Mouse (Mus musculus) adrenal gland (tissue): ENCODE measurements at regions not wholly inside any gene's neighbourhood (a gene's known extent, or its start where the extent isn't known, plus 50 kb on each side); places are given as distances from the start of the nearest gene placed in this dataset.

Experiments used
- intact Hi-C: fragments of 180-260 bp; cut with DNase I; formaldehyde crosslinking; loops from one replicate; pipeline ENCODE4 v1.15.1; 2025

DNA sequence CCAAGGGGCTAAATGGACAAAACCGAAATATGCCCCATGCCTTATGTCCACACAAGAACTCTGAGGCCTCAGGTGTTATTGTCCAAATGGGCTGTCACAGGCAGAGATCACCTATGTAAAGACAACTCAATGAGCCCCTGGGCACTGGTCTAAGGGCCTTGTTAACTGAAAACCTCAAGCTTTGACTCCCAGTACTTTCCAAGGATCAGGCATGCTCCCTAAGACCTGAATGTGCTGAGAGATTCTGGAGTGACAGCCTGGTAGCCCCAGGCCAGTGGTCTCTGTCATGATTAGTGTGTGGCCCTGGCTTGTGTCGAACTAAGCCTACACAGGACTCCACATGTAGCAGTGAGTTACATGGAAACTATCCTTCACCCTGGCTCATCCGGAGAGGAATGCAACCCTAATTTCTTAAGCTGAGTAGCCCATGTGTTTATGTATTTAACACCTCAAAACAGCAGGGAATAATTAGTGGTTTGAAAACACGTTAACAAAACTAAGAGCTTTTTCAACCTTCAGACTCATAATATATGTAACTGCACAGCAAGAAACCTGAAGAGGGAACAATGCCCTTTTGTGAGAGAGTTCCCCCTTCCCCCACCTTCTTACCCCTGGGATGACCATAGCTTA is 435.3 kb upstream of the Mki67 start:
- intact Hi-C loops = loop anchor here (10.0 kb wide), 1 partner anchor 1173 kb away; no protein-coding TSS in a partner anchor

DNA sequence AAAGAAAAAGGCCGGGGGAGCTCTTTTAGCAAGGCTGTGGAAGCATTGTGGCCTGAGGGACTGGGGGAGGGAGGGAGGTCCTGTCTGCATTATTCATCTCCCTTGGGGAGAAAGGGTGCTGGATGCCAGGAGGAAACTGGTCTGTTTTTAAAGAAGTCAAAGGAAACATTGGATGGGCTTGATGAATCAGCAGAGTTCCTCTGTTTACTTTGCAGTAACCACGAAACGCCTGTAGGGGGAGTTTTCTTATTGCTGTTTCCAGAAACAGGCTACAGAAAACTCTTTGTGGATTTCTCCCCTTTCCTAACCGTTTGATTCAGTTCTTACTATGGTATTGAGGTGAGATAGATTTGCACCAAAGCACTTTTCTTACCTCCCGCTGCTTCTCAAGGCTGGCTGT is 436.3 kb upstream of the Mki67 start:
- intact Hi-C loops = loop anchor here (10.0 kb wide), 1 partner anchor 1172 kb away; no protein-coding TSS in a partner anchor

DNA sequence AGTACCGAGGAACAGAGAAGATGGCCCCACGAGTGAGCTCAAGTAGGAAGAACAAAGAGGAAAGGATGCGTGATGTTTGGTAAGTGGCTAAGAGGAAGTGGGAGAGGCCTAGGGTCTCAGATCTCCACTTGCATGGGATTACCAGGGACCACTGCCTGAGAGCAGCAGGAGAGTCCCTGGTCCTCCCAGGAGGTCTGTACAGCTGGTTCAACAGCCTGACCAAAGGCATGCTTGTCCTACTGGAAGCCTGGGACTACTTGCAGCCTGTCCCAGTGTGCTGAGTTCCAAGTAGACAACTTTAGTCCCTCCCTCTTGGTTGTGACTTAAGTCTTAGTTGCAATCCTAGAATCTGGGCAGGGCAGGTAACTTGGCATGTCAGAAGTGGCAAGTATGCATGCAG is 437.5 kb upstream of the Mki67 start:
- intact Hi-C loops = loop anchor here (10.0 kb wide), 1 partner anchor 1171 kb away; no protein-coding TSS in a partner anchor

DNA sequence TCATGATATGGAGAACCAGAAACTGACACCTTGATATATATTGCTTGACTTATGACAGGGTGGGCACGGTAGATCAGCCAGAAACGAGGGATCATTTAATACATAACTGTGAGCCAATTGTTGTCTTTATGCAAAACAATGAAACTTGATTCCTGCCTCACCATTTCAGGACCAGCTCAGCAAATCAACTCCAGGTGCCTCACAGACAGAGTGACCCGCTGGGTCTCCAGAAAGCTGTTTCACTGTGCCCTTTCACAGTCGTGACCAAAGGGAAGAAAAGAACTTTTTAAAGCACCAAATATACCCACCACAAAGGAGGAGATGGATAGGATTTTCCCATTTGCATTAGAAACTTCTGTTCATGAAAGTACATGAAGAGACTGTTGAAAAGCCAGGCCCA is 443.0 kb upstream of the Mki67 start:
- intact Hi-C loops = loop anchor here (10.0 kb wide), 1 partner anchor 1166 kb away; no protein-coding TSS in a partner anchor

DNA sequence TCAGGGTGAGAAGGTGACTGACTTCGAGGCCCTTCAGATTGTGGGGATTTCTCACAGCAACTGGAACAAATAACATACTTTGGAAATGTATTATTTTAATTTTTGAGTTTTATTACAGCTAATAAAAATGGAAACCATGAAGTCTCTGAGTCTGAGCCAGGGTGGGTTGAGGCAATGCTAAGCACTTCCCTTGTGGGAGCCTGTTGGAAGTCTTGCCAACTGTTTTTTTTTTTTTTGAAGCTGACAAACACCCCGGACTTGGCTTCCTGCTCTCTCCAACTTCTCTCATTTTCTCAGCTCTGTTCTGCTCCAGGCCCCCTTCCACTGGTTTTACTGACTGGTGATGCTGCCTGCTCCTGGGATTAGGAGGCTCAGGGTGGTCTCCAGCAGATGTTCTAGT is 445.4 kb upstream of the Mki67 start:
- intact Hi-C loops = no loop called here

DNA sequence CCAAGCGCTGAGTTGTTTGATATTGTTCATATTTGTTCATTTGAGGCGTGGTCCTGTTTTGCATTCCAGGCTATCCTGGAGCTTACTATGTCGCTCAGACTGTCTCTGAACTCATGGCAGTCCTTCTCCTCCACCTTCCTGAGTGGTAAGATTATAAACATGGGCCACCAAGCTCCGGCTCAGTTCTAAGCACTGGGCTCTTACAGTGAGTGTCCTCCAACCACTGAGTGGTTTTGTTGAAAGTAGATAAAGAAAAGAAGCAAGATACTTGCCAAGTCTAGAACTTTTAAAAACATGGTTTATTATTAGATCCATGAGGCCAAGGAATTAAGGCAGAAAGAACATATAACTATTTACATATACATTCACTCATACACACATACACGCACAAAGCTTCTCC is 448.7 kb upstream of the Mki67 start:
- intact Hi-C loops = no loop called here

DNA sequence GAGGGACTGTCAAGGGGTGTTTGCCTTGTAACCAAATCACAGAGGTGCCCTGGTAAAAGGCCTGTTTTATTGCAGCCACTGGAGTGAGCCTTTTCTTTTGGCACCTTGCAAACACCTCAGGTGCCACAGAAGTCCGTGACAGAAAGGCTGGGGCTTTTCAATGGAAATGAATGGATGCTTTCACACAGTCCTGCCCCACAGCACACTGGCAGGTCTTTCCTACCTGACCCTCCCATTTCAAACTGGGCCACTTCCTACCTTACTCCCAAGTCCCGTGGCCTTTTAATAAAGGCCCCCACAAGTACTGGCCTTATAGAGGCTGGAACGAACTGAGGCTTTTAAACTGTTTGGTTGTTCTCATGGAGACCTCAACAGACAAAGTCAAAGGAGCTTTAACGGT is 453.1 kb upstream of the Mki67 start:
- intact Hi-C loops = no loop called here

DNA sequence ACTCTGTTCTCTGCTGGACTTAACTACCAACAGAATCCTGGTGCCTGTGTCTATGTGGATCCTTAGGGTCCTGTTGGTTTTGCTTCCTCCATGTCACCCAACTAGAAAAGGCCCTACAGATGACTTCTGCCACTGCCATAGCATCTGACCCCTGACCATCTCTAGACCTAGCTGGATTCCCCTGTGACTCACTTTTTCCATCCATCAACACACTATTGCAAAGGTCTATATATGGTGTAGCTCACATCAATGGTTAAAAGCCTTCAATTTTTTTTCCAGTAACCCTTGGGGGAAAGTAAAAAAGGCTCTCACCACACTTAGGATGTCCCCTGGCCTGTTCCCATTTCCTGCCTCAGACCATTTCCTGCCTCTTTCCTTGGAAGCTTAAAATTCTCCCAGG is 460.2 kb upstream of the Mki67 start:
- intact Hi-C loops = no loop called here

DNA sequence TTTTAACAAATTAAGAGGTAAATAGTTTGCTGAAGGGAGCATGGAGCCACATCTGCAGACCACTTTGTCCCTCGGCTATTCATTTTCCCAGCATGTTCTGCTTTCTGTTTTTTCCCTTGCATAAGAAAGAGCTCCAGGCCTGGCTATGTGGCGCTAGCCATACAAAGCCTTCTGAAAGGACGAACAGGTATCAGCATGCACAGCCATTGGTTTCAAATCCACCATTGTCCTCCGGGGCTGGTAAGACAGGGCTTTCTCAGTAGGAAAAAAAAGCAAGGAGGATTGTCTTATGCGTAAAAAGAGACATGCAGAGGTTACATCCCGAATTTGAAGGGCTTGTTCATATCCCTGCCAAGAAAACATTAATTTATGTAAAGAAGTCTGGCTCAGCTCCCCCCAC is 464.8 kb upstream of the Mki67 start:
- intact Hi-C loops = no loop called here

DNA sequence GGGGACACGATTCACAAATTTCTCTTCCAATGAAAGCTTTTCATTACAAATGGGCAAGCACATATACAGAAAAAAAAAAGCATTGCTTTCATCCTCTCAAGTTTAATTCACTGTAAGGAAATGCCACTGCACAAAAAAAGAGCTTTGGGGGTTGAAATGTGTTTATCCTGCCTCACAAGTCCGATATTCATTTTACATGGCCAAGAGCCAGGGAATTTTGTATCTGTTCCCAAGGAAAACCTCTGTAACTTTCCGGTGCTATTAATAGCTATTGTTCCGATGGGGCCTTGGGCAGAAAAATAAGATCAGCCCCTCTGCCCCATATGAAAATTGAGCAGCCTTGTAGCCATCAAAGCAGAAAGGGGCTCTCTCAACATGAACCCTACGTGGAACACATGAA is 465.9 kb upstream of the Mki67 start:
- intact Hi-C loops = no loop called here

DNA sequence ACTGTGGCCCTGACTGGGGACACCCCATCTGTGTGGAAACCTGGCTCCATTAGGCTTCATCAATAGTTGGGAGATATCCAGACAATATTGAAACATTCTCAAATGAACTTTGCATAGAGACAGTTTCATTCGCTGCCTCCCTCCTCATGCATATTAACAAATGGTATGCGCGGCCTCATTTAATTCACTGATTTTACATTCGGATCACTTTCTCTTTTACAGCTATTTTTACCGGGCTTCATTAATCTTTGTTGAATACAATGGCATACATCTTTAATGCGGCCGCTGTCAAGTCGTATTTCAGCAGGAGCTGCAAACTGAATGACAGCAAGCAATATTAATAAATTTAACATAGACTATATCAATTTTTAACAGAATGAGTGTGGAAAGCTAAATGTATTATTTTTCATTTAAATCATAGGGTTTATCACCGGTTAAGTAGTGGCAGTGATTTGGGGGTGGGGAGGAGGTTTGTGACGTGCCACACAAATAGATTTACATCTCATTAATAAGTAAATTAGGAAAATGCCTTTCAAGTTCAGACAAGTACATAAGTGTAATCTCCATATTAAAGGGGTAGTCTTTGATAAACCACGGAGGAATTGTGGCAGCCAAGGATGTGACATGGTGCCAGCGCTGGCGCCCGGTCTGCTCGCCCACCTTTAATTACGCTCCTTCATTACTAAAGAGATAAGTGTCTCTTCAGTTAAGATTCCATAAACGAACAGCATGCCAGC is 480.4 kb upstream of the Mki67 start:
- intact Hi-C loops = no loop called here

DNA sequence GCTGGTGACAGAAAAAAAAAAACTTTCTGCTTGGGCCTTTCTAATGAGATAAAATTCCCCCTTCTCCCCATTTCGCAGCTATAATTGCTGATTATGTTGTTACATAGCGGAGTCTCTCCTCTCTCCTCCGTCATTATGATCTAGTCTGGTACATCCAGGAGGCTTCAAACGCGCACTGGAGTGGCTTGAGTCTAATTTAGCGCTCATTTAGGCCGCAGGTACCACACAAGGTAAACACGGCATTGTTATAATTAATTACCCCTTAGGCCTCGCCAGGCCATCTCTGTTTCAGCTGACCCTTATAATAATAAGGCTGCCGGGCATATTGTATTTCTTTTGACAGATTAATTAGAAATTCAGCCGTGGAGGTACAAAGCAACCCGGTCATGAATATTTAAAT is 492.7 kb upstream of the Mki67 start:
- intact Hi-C loops = no loop called here

DNA sequence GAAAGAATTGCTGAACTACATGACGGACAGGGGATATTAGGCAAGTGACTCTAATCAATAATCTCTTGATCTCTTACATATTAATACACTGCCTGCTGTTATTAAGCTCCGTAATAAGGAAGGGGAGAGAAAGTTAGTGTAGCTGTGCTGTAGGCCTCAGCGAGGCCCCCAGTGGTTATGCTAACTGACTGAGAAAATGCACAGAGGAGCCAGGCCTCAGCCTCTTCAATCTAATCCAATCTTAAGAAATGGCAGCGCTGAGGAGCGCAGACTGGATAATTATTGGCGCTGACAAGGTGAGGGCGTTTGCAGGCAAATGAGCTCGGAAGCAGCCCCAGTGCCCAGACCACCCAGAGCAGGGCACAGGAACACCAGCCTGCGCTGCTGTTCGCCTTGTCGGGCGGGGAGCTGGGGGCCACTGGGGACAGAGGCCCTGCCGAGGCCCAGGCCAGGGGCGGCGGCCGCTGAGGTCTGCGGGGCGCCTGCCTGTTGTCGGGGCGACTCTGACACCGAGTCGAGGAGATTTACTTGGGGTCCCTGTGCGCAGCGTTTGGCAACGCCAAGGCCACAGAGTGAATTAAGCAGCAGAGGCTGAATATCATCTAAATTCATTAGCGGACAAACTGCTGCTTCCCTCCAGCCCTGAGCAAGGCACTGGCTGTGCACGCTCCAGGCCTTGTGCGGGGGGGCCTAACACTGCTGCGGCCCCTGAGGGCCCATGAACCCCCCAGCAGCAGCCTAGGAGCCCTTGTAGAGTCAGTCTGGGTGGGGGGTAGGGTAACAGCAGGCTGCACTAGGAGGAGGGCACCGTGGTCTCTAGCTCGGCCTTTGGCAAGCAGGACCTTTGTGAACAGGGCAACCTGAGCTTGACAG is 493.4 kb upstream of the Mki67 start:
- intact Hi-C loops = no loop called here

DNA sequence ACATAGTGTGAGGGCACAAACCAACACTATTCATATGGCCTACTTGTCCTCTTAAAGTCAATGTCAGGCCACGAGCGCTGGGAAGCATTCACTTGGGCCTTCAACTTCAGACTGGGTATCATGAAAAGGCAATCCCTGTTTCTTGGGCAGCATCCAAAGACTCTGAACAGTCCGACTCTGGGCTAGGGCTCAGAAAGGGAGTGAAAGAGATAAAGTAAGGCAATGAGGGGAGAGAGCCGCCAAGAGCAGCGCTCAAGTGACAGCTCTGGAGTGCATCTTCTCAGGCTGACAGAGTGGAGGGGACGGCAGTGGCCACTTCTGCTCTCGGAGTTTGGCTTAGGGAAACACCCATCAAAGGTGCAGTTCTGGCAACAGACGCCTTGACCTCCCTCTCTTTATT is 496.3 kb upstream of the Mki67 start:
- intact Hi-C loops = no loop called here

DNA sequence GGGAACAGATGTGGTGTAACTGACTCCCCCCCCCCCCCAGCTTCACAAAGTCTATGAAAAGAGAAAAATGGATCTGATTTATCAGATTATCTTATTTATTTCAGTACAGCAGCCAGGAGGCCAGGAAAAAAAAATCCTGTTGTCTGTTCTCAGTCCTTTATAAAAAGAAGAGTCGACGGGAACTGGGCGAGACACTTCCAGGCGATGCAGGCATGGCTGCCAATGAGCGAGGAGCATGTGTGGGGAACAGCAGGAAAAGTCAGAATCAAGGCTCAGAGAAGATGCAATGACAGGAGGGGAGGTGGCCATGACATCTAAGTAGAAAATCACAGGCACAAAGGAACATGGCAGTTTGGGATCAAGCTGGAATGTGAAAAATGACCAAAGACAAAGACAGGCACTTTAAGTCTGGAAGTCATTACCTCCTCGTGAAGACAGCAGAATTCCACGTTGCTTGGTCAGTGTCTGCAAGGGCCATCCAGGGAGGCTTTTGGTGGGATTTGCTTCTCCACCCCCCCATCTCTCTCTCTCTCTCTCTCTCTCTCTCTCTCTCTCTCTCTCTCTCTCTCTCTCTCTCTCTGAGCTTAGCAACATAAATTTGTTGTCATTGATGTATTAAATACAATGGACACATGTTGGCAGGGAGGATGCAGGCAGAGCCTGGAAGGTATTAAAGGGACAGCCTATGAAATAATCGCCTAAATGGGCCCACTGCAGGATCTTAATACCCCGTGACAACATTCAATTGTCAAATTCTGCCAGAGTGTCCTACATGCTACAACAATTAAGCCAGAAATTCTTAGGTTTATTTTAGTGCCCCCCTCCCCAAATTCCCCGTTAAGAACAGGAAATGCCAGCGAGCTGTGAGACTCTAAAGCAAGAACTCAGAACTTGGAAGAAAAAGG is 497.1 kb upstream of the Mki67 start:
- intact Hi-C loops = no loop called here

DNA sequence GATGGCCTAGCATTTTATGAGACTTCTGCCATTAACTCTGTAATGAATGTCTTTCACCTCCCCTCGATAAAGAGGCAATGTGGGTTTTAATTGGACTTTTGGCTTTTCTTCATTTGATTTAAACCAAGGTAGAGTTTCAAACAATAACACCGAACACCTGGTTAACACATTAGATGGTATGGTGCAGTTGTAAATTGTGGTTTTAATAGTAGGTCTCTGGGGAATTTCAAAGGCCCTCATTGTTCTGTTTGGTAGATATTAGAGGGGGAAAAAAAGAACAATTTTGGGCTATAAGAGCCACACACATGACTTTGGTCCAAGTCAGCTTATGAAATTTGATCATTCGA is 497.8 kb upstream of the Mki67 start:
- intact Hi-C loops = no loop called here

DNA sequence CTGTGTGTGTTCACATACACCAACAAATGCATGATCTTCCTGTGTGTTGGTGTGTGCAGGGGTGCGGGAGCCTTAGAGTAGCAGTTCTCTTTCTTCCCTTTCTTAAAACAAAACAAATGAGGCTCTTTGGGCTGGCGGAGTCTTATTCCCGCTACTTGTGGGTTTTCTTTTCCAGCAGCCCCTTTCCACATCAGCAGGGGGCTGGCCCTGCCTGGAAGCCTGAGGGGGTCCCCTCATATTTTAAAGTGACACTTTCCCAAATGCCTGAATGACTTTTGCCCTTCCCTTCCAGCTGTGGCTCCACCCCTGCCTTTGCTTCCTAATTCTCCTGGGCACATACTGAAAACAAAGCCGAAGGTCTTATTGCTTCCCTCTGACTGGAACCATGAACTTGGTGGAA is 498.3 kb upstream of the Mki67 start:
- intact Hi-C loops = no loop called here

DNA sequence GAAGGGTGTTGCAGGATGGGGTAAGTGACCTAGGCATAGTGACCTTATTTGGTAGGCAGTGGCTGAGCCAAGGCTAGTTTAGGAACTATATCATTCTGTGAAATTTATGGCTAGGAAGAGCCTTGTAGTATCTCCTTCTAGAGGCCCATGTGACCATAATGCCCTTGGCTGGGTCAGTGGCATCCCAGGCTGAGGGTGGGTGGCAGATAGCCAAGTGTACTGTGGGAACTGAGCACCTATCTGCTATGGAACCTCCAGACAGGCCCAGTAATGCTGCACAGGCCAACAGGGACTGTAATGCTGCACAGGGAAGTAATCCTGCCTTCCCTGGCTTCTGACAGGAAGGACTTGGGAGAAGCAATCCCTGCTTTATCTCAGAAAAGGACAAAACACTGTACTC is 500.6 kb upstream of the Mki67 start:
- intact Hi-C loops = loop anchor here (2.0 kb wide), 1 partner anchor 74 kb away; no protein-coding TSS in a partner anchor

DNA sequence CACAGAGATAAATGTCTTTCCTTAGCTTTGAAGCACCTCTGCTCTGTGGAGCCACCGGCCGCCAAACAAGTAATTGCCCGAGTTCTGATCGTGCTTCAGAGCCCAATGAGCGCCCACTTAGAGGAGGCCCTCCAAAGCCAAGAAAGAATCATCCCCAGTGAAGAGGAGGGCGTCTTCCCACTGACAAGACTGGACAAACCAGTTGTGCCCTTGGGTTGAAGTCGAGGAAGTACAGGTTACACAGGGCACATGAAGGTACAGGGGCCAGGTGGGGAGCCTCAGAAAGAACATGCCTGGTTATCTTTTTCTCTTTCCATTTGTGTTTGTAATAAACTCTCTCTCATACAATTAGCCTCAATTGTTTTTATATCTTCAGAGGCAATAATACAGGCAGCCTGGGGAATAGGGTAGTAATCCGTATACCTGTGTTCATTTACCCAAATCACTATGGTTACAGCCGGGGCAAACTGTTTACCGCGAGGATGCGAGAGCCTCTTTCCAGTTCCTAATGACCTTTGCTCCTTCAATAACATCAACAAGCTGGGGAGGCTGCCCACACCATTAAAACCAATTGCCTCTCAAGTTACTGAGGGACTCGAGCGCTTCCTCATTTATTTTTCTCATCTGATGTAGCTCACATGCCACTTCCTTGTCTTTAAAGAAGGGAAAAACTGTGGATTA is 503.5 kb upstream of the Mki67 start:
- intact Hi-C loops = no loop called here
